Mouse (Mus musculus): Measurements from ENCODE around the gene Gm20388.

DNA sequence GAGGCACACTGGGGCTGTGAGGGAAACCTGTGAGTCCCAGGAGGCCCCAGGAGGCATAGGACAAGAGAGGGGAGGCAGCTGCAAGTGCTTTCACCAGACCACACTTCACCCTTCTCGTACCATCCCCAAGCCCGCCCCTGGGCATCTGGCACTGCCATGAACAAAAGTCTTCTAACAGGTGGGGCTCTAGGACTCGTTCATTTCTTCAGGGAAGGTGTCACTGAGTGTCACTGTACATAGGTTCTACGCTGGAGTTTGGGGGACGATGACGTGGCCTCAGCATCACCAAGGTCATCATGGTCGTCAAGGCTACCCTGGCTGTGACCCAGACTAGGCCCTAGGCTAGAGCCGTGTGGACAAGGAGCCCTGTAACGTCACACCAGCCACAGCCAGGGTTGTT is 1617.1 kb downstream of the Gm20388 start:
- TF ChIP-seq CTCF (IDR thresholded peaks at IDR 0.05; ENCODE audit: low read depth) (no peak), EP300 (optimal IDR thresholded peaks at IDR 0.05) (no peak)
